Mouse (Mus musculus) cerebellum, postnatal 25 days (tissue): ENCODE measurements at regions not wholly inside any gene's neighbourhood (a gene's known extent, or its start where the extent isn't known, plus 50 kb on each side); places are given as distances from the start of the nearest gene placed in this dataset.
"Not testable (repeated sequence)": the region's sequence is repeated elsewhere in the genome, so short reads cannot be mapped to it uniquely, and the experiment has no call there.

Experiments used
- DNase-seq, 2 experiments: peaks; one replicate each; pipeline ENCODE4 v3.0.0; 2021; ENCODE audit warnings: mixed read lengths in 2 of 2

GRCm38 (mm10) chr3:152040751-152041150 lies 125.3 kb downstream of the Gipc2 start:
- no peak for DNase-seq

- not testable (repeated sequence) for DNase-seq
These were observed 129.2 kb downstream of the Gipc2 start for GRCm38 (mm10) chr3:152036819-152037218.

GRCm38 (mm10) chr3:152035416-152035815 lies 130.6 kb downstream of the Gipc2 start:
- DNase-seq: no peak

- no peak for DNase-seq
These were observed 131.3 kb downstream of the Gipc2 start for GRCm38 (mm10) chr3:152034686-152035085.

GRCm38 (mm10) chr3:152034221-152034620 lies 131.8 kb downstream of the Gipc2 start:
- no peak for DNase-seq

- no peak for DNase-seq
These were observed 133.2 kb downstream of the Gipc2 start for GRCm38 (mm10) chr3:152032663-152033318.

GRCm38 (mm10) chr3:152028695-152029094 lies 137.3 kb downstream of the Gipc2 start:
- no peak for DNase-seq

GRCm38 (mm10) chr3:152026034-152026433 lies 140.0 kb downstream of the Gipc2 start:
- DNase-seq: no peak

GRCm38 (mm10) chr3:152025122-152025521 lies 140.9 kb downstream of the Gipc2 start:
- no peak for DNase-seq

- DNase-seq: no peak
These were observed 159.3 kb downstream of the Gipc2 start for GRCm38 (mm10) chr3:152006747-152007146.

- DNase-seq: no peak
These were observed 160.5 kb downstream of the Gipc2 start for GRCm38 (mm10) chr3:152005366-152006025.

- DNase-seq: no peak
These were observed 161.5 kb downstream of the Gipc2 start for GRCm38 (mm10) chr3:152004411-152004955.

GRCm38 (mm10) chr3:151997534-151998107 lies 160.2 kb upstream of the Ptgfr start:
- DNase-seq: no peak

- no peak for DNase-seq
These were observed 159.7 kb upstream of the Ptgfr start for GRCm38 (mm10) chr3:151997111-151997510.

- DNase-seq: no peak
These were observed 150.8 kb upstream of the Ptgfr start for GRCm38 (mm10) chr3:151988221-151988620.

- no peak for DNase-seq
These were observed 140.7 kb upstream of the Ptgfr start for GRCm38 (mm10) chr3:151978136-151978535.

- no peak for DNase-seq
These were observed 140.2 kb upstream of the Ptgfr start for GRCm38 (mm10) chr3:151977651-151978050.

- no peak for DNase-seq
These were observed 112.4 kb upstream of the Ptgfr start for GRCm38 (mm10) chr3:151949865-151950264.

GRCm38 (mm10) chr3:151948015-151948645 lies 110.7 kb upstream of the Ptgfr start:
- no peak for DNase-seq

GRCm38 (mm10) chr3:151945916-151946315 lies 108.5 kb upstream of the Ptgfr start:
- DNase-seq: no peak

GRCm38 (mm10) chr3:151943542-151943941 lies 106.1 kb upstream of the Ptgfr start:
- DNase-seq: no peak

GRCm38 (mm10) chr3:151938472-151939029 lies 101.1 kb upstream of the Ptgfr start:
- no peak for DNase-seq

- DNase-seq: no peak
These were observed 94.2 kb upstream of the Ptgfr start for GRCm38 (mm10) chr3:151931656-151932055.
